Mouse (Mus musculus) limb, embryonic 12.5 days (tissue): ENCODE measurements at regions not wholly inside any gene's neighbourhood (a gene's known extent, or its start where the extent isn't known, plus 50 kb on each side); places are given as distances from the start of the nearest gene placed in this dataset.

ENCODE experiments used
- ATAC-seq: fragments of 200-750 bp; cut with Nextera tagmentation; 2 replicates; pipeline ENCODE4 v1.8.0; 2017; ENCODE audit warnings: low read depth, moderate TSS enrichment; ENCODE audit not compliant: insufficient number of reproducible peaks, insufficient read depth, low FRiP score, low TSS enrichment
- H3K27ac ChIP-seq: fragments of 300-500 bp; sonication (generic); 2 replicates; pipeline ENCODE4 v1.5.1; 2016; ENCODE audit warnings: mild to moderate bottlenecking, moderate library complexity
- H3K27me3 ChIP-seq: fragments of 300-500 bp; sonication (generic); 2 replicates; pipeline ENCODE4 v1.6.1; 2016; ENCODE audit warnings: mild to moderate bottlenecking, moderate library complexity
- H3K36me3 ChIP-seq: fragments of 300-500 bp; sonication (generic); 2 replicates; pipeline ENCODE4 v1.6.1; 2016; ENCODE audit warnings: mild to moderate bottlenecking, moderate library complexity
- H3K4me1 ChIP-seq: fragments of 300-500 bp; sonication (generic); replicated peaks from 2 replicates; pipeline ENCODE4 v1.6.1; 2016
- H3K4me2 ChIP-seq: fragments of 300-500 bp; sonication (generic); 2 replicates; pipeline ENCODE4 v1.6.1; 2016; ENCODE audit warnings: mild to moderate bottlenecking, moderate library complexity
- H3K4me3 ChIP-seq: fragments of 300-500 bp; sonication (generic); replicated peaks from 2 replicates; pipeline ENCODE4 v1.5.1; 2016; ENCODE audit warnings: mild to moderate bottlenecking
- H3K9ac ChIP-seq: fragments of 300-500 bp; sonication (generic); replicated peaks from 2 replicates; pipeline ENCODE4 v1.6.1; 2016; ENCODE audit warnings: mild to moderate bottlenecking, moderate library complexity
- H3K9me3 ChIP-seq: fragments of 300-500 bp; sonication (generic); 2 replicates; pipeline ENCODE4 v1.6.1; 2016; ENCODE audit warnings: mild to moderate bottlenecking, moderate library complexity
- WGBS: fragments of 180-500 bp; shearing (Covaris S2); methylation state at CpG from one replicate; pipeline ENCODE4 v1.1.7; 2016; 5-methylcytosine and 5-hydroxymethylcytosine counted together

DNA sequence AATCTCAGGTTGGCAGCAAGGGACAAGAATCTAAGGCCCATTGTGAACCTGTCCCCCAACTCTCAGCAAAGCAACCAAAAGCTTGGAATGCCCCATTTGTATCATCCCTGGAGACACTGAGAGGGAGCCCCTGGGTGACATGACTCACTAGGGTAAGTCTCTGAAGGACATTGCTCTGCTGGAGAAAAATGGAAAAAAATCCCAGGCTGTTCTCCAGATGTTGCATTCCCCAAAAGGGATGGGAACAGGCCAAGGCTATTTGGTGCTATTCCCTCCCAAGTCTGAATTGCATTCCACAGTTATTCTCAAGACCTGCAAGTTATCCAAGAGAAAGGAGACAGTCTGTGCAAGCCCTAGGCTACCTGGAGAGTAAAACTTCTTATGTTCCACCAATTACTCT is 77.7 kb downstream of the Rbm43 start:
- no peak overlapping the region for H3K4me2 ChIP-seq
- no peaks in the 10 kb centered on the region for H3K9me3 ChIP-seq
- no peak for ATAC-seq
- no peak overlapping the region for H3K9ac ChIP-seq
- H3K27ac ChIP-seq, result no peak overlapping the region
- peaks cover 8% of the 10 kb centered on the region for H3K4me1 ChIP-seq
- no peaks in the 10 kb centered on the region for H3K27me3 ChIP-seq
- no peaks in the 10 kb centered on the region for H3K36me3 ChIP-seq
- H3K4me3 ChIP-seq, result no peak overlapping the region

DNA sequence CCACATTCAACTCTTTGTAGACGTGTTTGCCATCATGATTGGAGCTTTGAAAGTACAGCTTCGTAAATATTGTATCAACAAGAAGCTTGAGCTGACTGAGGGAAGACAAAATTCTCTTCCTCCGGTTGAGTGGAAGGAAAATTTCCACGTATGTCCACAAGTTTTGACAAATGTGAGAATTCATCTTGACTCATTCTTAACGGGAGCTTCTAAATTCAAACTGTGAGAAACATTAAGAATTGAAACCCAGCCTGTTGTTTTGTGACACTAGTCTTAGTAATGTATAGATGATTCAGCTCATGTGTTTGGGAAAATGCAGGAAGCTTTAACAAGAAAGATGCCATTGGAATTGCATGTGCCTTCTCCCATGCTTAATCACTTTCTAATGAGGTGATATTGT is 68.9 kb downstream of the Rbm43 start:
- no peaks in the 10 kb centered on the region for H3K27me3 ChIP-seq
- H3K27ac ChIP-seq, result no peak overlapping the region
- H3K4me1 ChIP-seq, result peaks cover 20% of the 10 kb centered on the region
- no peak overlapping the region for H3K4me2 ChIP-seq
- no peak overlapping the region for H3K4me3 ChIP-seq
- H3K9ac ChIP-seq, result no peak overlapping the region
- no peaks in the 10 kb centered on the region for H3K9me3 ChIP-seq
- WGBS, result 86% methylated on average over 5 of the region's 5 CpGs
- no peak for ATAC-seq
- H3K36me3 ChIP-seq, result no peaks in the 10 kb centered on the region

DNA sequence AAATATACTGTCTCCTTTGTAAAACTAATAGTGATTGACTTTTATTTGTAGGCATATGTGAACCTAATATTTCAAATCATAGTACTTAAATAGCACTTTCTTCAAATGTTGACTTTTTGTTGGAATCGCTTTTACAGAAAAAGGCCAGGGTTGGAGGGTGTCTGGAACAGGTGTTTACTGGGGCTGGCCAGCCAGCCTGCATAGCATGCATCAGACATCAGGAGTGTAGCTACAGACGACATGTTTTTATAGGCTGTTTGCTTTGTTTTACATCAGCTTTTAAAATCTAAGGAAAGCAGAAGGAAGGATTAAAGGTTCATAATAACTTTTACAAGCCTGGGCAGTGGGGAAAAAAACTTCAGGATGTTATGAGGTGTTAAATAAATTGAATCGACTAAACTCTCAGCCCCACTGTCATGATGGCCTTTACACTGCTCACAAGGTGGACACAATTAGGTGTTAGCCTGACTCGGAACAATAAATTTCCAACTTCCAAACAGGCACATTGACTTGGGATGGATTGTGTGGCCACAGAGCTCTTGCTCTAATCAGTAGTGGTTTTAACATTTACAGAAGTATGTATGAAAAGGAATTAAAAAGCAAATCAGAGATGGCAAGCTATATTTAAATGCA is 66.0 kb downstream of the Rbm43 start:
- Histone ChIP-seq H3K4me1 (peaks cover 20% of the 10 kb centered on the region), H3K27ac (no peak overlapping the region), H3K4me3 (no peak overlapping the region), H3K36me3 (no peaks in the 10 kb centered on the region), H3K27me3 (no peaks in the 10 kb centered on the region), H3K9ac (no peak overlapping the region), H3K4me2 (no peak overlapping the region), H3K9me3 (no peaks in the 10 kb centered on the region)
- peak; percentile 92 for ATAC-seq
- 20% methylated on average over 4 of the region's 4 CpGs for WGBS

DNA sequence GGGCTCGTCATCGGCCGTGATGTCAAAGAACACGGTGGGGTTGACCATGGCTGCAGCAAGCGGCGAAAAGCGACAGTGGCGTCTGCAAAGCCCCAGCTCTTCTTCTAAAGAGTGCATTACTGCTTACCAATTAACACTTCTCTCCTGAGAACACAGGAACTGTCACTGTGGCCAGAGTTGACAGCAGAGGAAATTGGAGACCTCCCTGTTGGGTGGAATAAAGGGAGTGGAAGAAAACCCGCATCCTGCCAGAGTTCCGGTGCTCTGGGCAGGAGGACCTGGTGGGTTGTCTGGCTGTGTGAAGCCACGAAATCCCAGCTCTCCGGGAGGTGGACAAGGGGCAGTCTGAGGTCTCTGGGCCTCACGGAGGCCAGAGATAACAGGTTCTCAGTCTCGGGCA is 63.4 kb downstream of the Rbm43 start:
- no peaks in the 10 kb centered on the region for H3K27me3 ChIP-seq
- no peak overlapping the region for H3K27ac ChIP-seq
- no peak for ATAC-seq
- H3K4me1 ChIP-seq, result peaks cover 11% of the 10 kb centered on the region
- no peak overlapping the region for H3K9ac ChIP-seq
- no peak overlapping the region for H3K4me2 ChIP-seq
- H3K4me3 ChIP-seq, result no peak overlapping the region
- no peaks in the 10 kb centered on the region for H3K9me3 ChIP-seq
- 74% methylated on average over 14 of the region's 14 CpGs for WGBS
- H3K36me3 ChIP-seq, result no peaks in the 10 kb centered on the region
